Mouse (Mus musculus) right cerebral cortex, adult 2 months (tissue): ENCODE measurements around the gene Bmx.

Source experiments
- DNase-seq, 2 experiments: peaks; one replicate each; pipeline ENCODE4 v3.0.0; 2021 to 2022; ENCODE audit warnings: low spot score in 2 of 2

Gene Bmx

GRCm38 (mm10) chrX:164175311-164175710, 82.7 kb downstream of the Bmx start:
- no peak for DNase-seq

GRCm38 (mm10) chrX:164173880-164174279, 84.1 kb downstream of the Bmx start:
- no peak for DNase-seq

GRCm38 (mm10) chrX:164171034-164171433, 87.0 kb downstream of the Bmx start:
- no peak for DNase-seq

DNA sequence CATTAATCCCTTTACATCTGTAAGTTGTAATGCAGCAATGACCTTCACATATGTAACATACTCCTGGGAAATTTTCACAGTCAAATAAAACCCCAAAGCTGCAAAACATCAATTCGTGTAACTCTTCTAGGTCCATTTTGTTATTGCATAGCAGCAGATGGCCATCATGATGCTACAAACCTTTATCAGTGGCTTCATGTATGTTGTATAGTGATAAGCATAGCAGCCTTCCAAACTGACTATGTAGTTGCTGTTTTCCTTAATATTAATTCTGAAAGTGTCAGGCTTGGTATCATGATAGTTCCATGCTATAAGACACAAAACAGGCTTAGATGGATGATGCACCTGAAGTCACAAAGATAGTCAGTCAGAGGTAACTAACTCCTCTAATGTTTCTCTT, 93.3 kb downstream of the Bmx start:
- DNase-seq: no peak

DNA sequence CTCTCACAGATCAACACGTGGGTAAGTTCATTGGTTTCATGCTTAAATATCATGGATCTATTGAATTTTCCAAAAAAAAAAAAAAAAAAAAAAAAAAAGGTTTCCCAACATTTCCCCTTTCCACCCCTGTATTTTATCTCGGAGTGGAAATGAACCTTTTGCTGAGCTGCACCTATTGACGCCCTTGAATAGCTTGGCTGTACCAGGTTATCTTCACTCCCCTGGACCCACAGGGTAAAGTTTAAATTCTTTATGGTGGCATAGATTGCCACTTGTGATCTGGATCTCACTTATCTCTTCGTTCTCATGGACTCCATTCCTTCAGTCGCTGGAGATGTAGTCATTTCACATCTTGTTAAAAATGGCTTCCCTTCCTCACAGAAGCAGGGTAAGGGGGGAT, 103.4 kb downstream of the Bmx start:
- no peak for DNase-seq

GRCm38 (mm10) chrX:164153606-164154005, 104.4 kb downstream of the Bmx start:
- DNase-seq: no peak

DNA sequence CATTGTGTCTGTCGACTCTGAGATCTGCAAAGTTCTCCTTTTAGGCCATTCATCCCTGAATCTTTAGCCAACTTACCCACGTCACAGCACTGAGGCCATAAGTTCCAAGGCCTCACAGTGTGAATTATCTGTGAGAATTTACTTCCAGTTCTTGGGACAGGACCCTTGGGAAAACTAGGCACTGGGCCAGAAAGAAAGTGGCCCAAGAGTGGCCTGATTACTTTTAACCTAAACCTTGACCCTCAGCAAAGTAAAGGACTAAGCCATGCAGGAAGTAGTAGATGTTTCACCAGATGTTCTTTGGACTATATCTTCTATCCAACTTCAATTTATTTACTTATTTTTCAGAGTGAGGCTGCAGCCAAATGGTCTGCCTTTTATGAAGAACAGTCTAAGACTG, 105.3 kb downstream of the Bmx start:
- no peak for DNase-seq

GRCm38 (mm10) chrX:164145463-164146250, 112.3 kb downstream of the Bmx start:
- DNase-seq: no peak
